Mouse (Mus musculus): ENCODE data around the gene Olfr1208. TPM values are rescaled to one million over a fixed set of nuclear protein-coding genes. Genes with fewer than 3 reads are reported as not detected.

The Olfr1208 gene
- not detected in 2 replicates for polyA plus RNA-seq (2016; fragmentation: Nextera tagmentation; extraction: Ambion mirVana)

- ATAC-seq (ENCODE audit: low FRiP score, low read depth) = no peak
- Histone ChIP-seq H3K4me2 (replicated peaks) (no peak within 1 kb of the TSS), H3K9ac (replicated peaks) (no peak within 1 kb of the TSS), H3K27ac (replicated peaks) (no peak within 1 kb of the TSS), H3K4me3 (no peak within 1 kb of the TSS), H3K27me3 (no peaks in the 10 kb centered on the region), H3K4me1 (no peaks in the 10 kb centered on the region), H3K9me3 (no peaks in the 10 kb centered on the region), H3K36me3 (no peaks in the 10 kb centered on the region)
Observed at GRCm38 (mm10) chr2:88902211-88902610, at the start of gene Olfr1208. Olfr1208 (minus strand) TSS chr2:88902311.

GRCm38 (mm10) chr2:88938011-88938410 is 35.9 kb upstream of the Olfr1208 start, which contains the start of gene Olfr1211:
Olfr1211 (minus strand) TSS chr2:88938111.
- Histone ChIP-seq H3K4me2 (replicated peaks) (no peak within 1 kb of the TSS), H3K9ac (replicated peaks) (no peak within 1 kb of the TSS), H3K4me1 (no peaks in the 10 kb centered on the region), H3K4me3 (no peak within 1 kb of the TSS), H3K36me3 (no peaks in the 10 kb centered on the region), H3K27me3 (no peaks in the 10 kb centered on the region), H3K9me3 (no peaks in the 10 kb centered on the region), H3K27ac (replicated peaks) (no peak within 1 kb of the TSS)
- WGBS = 95% methylated on average over 1 of the region's 1 CpGs
- ATAC-seq (ENCODE audit: low FRiP score, low read depth) = no peak

GRCm38 (mm10) chr2:88915057-88915456 is 12.9 kb upstream of the Olfr1208 start, which contains the start of gene Olfr1209:
Olfr1209 (minus strand) TSS chr2:88915157.
- ATAC-seq (ENCODE audit: low FRiP score, low read depth) = no peak
- 86% methylated on average over 3 of the region's 3 CpGs for WGBS

GRCm38 (mm10) chr2:88862931-88863330 is 39.2 kb downstream of the Olfr1208 start, which contains the start of gene Olfr1206:
Olfr1206 (plus strand) TSS chr2:88863231.
- H3K4me1 ChIP-seq = no peaks in the 10 kb centered on the region
- H3K27me3 ChIP-seq = no peaks in the 10 kb centered on the region
- no peak for ATAC-seq (ENCODE audit: low FRiP score, low read depth)

More at GRCm38 (mm10) chr2:88915057-88915456, 12.9 kb upstream of the Olfr1208 start, which contains the start of gene Olfr1209:
- Histone ChIP-seq H3K4me2 (replicated peaks) (no peak within 1 kb of the TSS), H3K27ac (replicated peaks) (no peak within 1 kb of the TSS), H3K9ac (replicated peaks) (no peak within 1 kb of the TSS), H3K27me3 (no peaks in the 10 kb centered on the region), H3K4me1 (no peaks in the 10 kb centered on the region), H3K9me3 (no peaks in the 10 kb centered on the region), H3K36me3 (no peaks in the 10 kb centered on the region), H3K4me3 (no peak within 1 kb of the TSS)

GRCm38 (mm10) chr2:88848992-88849391 is 53.1 kb downstream of the Olfr1208 start, which contains the start of gene Olfr1204:
Olfr1204 (plus strand) TSS chr2:88849292.
- Histone ChIP-seq H3K27ac (replicated peaks) (no peak within 1 kb of the TSS), H3K9ac (replicated peaks) (no peak within 1 kb of the TSS), H3K27me3 (no peaks in the 10 kb centered on the region), H3K4me1 (no peaks in the 10 kb centered on the region), H3K36me3 (no peaks in the 10 kb centered on the region), H3K4me3 (no peak within 1 kb of the TSS), H3K9me3 (no peaks in the 10 kb centered on the region), H3K4me2 (replicated peaks) (no peak within 1 kb of the TSS)
- ATAC-seq (ENCODE audit: low FRiP score, low read depth) = no peak
- WGBS = 95% methylated on average over 1 of the region's 1 CpGs

More at GRCm38 (mm10) chr2:88862931-88863330, 39.2 kb downstream of the Olfr1208 start, which contains the start of gene Olfr1206:
- no peak within 1 kb of the TSS for H3K27ac ChIP-seq (replicated peaks)
- WGBS = 88% methylated on average over 2 of the region's 2 CpGs
- H3K4me3 ChIP-seq = no peak within 1 kb of the TSS
- H3K9me3 ChIP-seq = no peaks in the 10 kb centered on the region
- H3K9ac ChIP-seq (replicated peaks) = no peak within 1 kb of the TSS
- H3K4me2 ChIP-seq (replicated peaks) = no peak within 1 kb of the TSS
- H3K36me3 ChIP-seq = no peaks in the 10 kb centered on the region

Other genes starting within 250 kb of the Olfr1208 start
- not detected in 2 replicates for gene Olfr1193, start 226.7 kb downstream of the Olfr1208 start, polyA plus RNA-seq (2016; fragmentation: Nextera tagmentation; extraction: Ambion mirVana)
- not detected in 2 replicates for gene Olfr1195, start 213.1 kb downstream of the Olfr1208 start, polyA plus RNA-seq (2016; fragmentation: Nextera tagmentation; extraction: Ambion mirVana)
- not detected in 2 replicates for gene Olfr1196, start 197.7 kb downstream of the Olfr1208 start, polyA plus RNA-seq (2016; fragmentation: Nextera tagmentation; extraction: Ambion mirVana)
- gene Olfr1197, start 169.9 kb downstream of the Olfr1208 start, polyA plus RNA-seq (2016; fragmentation: Nextera tagmentation; extraction: Ambion mirVana) = not detected in 2 replicates
- not detected in 2 replicates for gene Olfr1198, start 150.9 kb downstream of the Olfr1208 start, polyA plus RNA-seq (2016; fragmentation: Nextera tagmentation; extraction: Ambion mirVana)
- not detected in 2 replicates for gene Olfr1199, start 141.8 kb downstream of the Olfr1208 start, polyA plus RNA-seq (2016; fragmentation: Nextera tagmentation; extraction: Ambion mirVana)
- gene Olfr1200, start 131.8 kb downstream of the Olfr1208 start, polyA plus RNA-seq (2016; fragmentation: Nextera tagmentation; extraction: Ambion mirVana) = not detected in 2 replicates
- not detected in 2 replicates for gene Olfr1201, start 109.3 kb downstream of the Olfr1208 start, polyA plus RNA-seq (2016; fragmentation: Nextera tagmentation; extraction: Ambion mirVana)
- not detected in 2 replicates for gene Olfr1202, start 87.8 kb downstream of the Olfr1208 start, polyA plus RNA-seq (2016; fragmentation: Nextera tagmentation; extraction: Ambion mirVana)
- not detected in 2 replicates for gene Olfr1205, start 72.6 kb downstream of the Olfr1208 start, polyA plus RNA-seq (2016; fragmentation: Nextera tagmentation; extraction: Ambion mirVana)
- not detected in 2 replicates for gene Olfr1204, start 53.0 kb downstream of the Olfr1208 start, polyA plus RNA-seq (2016; fragmentation: Nextera tagmentation; extraction: Ambion mirVana)
- not detected in 2 replicates for gene Olfr1206, start 39.1 kb downstream of the Olfr1208 start, polyA plus RNA-seq (2016; fragmentation: Nextera tagmentation; extraction: Ambion mirVana)
- not detected in 2 replicates for gene Olfr1209, start 12.8 kb upstream of the Olfr1208 start, polyA plus RNA-seq (2016; fragmentation: Nextera tagmentation; extraction: Ambion mirVana)
- gene Olfr1211, start 35.8 kb upstream of the Olfr1208 start, polyA plus RNA-seq (2016; fragmentation: Nextera tagmentation; extraction: Ambion mirVana) = not detected in 2 replicates
- not detected in 2 replicates for gene Olfr1212, start 51.7 kb upstream of the Olfr1208 start, polyA plus RNA-seq (2016; fragmentation: Nextera tagmentation; extraction: Ambion mirVana)
- gene Gm13762, start 78.0 kb upstream of the Olfr1208 start, polyA plus RNA-seq (2016; fragmentation: Nextera tagmentation; extraction: Ambion mirVana) = not detected in 2 replicates
- gene Olfr1214, start 90.3 kb upstream of the Olfr1208 start, polyA plus RNA-seq (2016; fragmentation: Nextera tagmentation; extraction: Ambion mirVana) = not detected in 2 replicates
- not detected in 2 replicates for gene Olfr1215, start 104.7 kb upstream of the Olfr1208 start, polyA plus RNA-seq (2016; fragmentation: Nextera tagmentation; extraction: Ambion mirVana)
- not detected in 2 replicates for gene Olfr1216, start 116.0 kb upstream of the Olfr1208 start, polyA plus RNA-seq (2016; fragmentation: Nextera tagmentation; extraction: Ambion mirVana)
- gene Olfr1217, start 129.8 kb upstream of the Olfr1208 start, polyA plus RNA-seq (2016; fragmentation: Nextera tagmentation; extraction: Ambion mirVana) = not detected in 2 replicates
- not detected in 2 replicates for gene Olfr1218, start 158.9 kb upstream of the Olfr1208 start, polyA plus RNA-seq (2016; fragmentation: Nextera tagmentation; extraction: Ambion mirVana)
- gene Olfr1219, start 181.2 kb upstream of the Olfr1208 start, polyA plus RNA-seq (2016; fragmentation: Nextera tagmentation; extraction: Ambion mirVana) = not detected in 2 replicates
- not detected in 2 replicates for gene Olfr1220, start 204.5 kb upstream of the Olfr1208 start, polyA plus RNA-seq (2016; fragmentation: Nextera tagmentation; extraction: Ambion mirVana)
- not detected in 2 replicates for gene Olfr1221, start 215.0 kb upstream of the Olfr1208 start, polyA plus RNA-seq (2016; fragmentation: Nextera tagmentation; extraction: Ambion mirVana)
- not detected in 2 replicates for gene Olfr1222, start 230.7 kb upstream of the Olfr1208 start, polyA plus RNA-seq (2016; fragmentation: Nextera tagmentation; extraction: Ambion mirVana)
- not detected in 2 replicates for gene Olfr1223, start 249.2 kb upstream of the Olfr1208 start, polyA plus RNA-seq (2016; fragmentation: Nextera tagmentation; extraction: Ambion mirVana)

All from midbrain, embryonic 12.5 days (tissue).